Mouse (Mus musculus) megakaryocyte-erythroid progenitor cell, adult 5 weeks (primary cell): ENCODE data around the gene Gpr37l1. TPM values are rescaled to one million over a fixed set of nuclear protein-coding genes. Genes with fewer than 3 reads are reported as not detected.

Source experiments
- polyA plus RNA-seq: library from polyadenylated mRNA; stranded (reverse); fragments of >175 nt; gene quantifications from 2 replicates; pipeline ENCODE4 v1.2.3, GENCODE M21; 2012

The Gpr37l1 gene
- not detected in 2 replicates for polyA plus RNA-seq

GRCm38 (mm10) chr1:135167435-135167834, at the start of gene Gpr37l1:
Gpr37l1 (minus strand) TSS chr1:135167681.

GRCm38 (mm10) chr1:135146077-135146945, 21.2 kb downstream of the Gpr37l1 start, which contains the start of gene Arl8a:
Arl8a (plus strand) TSS chr1:135146824.

DNA sequence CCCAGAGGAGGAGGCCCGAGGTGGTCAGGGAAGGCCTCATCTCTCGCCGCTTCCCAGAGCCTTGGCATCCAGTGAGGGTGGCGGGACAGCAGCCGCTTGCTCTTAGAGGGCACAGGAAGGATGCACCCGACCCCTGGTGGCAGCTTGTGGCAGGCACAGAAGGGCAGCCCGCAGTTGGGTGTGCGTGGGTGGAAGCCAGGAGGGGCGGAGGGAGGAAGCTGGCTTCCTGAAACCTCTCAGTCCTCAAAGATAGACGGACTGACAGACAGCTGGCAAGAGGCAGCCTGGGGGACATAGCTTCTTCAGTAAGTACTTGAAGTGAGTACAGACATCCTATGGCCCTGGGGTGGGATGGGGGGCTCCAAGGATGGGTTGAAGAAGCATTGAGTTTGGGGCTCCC, 35.0 kb downstream of the Gpr37l1 start, which contains the start of gene Ptpn7:
TSS of gene Ptpn7 (plus strand) at position 228 of the 400 bp plus-strand sequence.

Other genes with a start within 250 kb of the Gpr37l1 start
- 1.9 and 3.7 TPM in 2 replicates for gene Ppp1r12b, start 211.7 kb downstream of the Gpr37l1 start, polyA plus RNA-seq
- gene Ube2t, start 205.1 kb downstream of the Gpr37l1 start, polyA plus RNA-seq, result 29.2 and 29.6 TPM in 2 replicates
- gene Lgr6, start 62.4 kb downstream of the Gpr37l1 start, polyA plus RNA-seq, result 0.03 TPM in 1 of 2 replicates, not detected in the other
- gene Ptpn7, start 35.0 kb downstream of the Gpr37l1 start, polyA plus RNA-seq, result 136 and 153 TPM in 2 replicates
- gene Arl8a, start 20.9 kb downstream of the Gpr37l1 start, polyA plus RNA-seq, result 68.3 and 85.1 TPM in 2 replicates
- gene Elf3, start 90.9 kb upstream of the Gpr37l1 start, polyA plus RNA-seq, result 0.05 and 0.15 TPM in 2 replicates
- 83.0 and 119 TPM in 2 replicates for gene Rnpep, start 116.4 kb upstream of the Gpr37l1 start, polyA plus RNA-seq
- gene Timm17a, start 146.1 kb upstream of the Gpr37l1 start, polyA plus RNA-seq, result 0.67 and 1.7 TPM in 2 replicates
- gene Lmod1, start 157.1 kb upstream of the Gpr37l1 start, polyA plus RNA-seq, result not detected in 2 replicates
- gene Shisa4, start 207.6 kb upstream of the Gpr37l1 start, polyA plus RNA-seq, result 0.03 and 0.18 TPM in 2 replicates